Mouse (Mus musculus): ENCODE data around the gene Olfr1180.
"Not testable (repeated sequence)": the region's sequence is repeated elsewhere in the genome, so short reads cannot be mapped to it uniquely, and the experiment has no call there.

Olfr1180 gene

DNA sequence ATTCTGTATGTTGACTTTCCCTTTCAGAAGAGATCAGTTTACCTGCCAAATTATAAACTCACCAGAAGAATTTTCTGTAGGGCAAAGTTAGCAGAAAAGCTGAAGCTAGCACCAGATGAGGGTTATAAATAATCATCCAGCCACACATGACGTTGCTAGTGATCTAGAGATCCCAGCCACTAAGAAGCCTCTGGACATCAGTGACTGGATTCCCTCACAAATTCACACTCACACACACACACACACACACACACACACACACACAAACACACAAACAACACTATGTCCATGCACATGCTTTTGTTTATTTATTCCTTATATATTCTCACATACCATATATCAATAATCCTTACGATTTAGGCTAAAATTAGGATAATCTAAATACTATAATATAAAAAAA lies at the start of gene Olfr1180:
TSS of gene Olfr1180 (minus strand) at position 101 of the 400 bp plus-strand sequence.
- DNase-seq (ENCODE audit: low read depth): no peak

DNA sequence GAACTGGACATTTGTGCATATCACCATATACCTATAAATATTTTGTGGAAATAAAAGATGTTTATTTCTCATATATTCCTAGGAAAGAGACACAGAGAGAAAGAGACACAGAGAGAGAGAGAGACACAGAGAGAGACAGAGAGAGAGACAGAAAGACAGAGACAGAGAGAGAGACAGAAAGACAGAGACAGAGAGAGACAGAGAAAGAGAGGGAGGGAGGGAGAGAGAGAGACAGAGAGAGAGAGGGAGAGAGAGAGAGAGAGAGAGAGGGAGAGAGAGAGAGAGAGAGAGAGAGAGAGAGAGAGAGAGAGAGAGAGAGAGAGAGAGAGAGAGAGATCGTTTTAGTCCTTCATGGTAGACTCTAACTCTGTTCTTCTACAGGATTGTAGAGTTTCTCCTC lies 35.6 kb upstream of the Olfr1180 start, which contains the start of gene Olfr1183:
TSS of gene Olfr1183 (plus strand) at position 301 of the 400 bp plus-strand sequence.
- not testable (repeated sequence) for DNase-seq (ENCODE audit: low read depth)

GRCm38 (mm10) chr2:88449031-88449430 lies 30.1 kb upstream of the Olfr1180 start, which contains the start of gene Gm13757:
Gene Gm13757 (minus strand): TSS chr2:88449131.
- DNase-seq (ENCODE audit: low read depth): no peak

DNA sequence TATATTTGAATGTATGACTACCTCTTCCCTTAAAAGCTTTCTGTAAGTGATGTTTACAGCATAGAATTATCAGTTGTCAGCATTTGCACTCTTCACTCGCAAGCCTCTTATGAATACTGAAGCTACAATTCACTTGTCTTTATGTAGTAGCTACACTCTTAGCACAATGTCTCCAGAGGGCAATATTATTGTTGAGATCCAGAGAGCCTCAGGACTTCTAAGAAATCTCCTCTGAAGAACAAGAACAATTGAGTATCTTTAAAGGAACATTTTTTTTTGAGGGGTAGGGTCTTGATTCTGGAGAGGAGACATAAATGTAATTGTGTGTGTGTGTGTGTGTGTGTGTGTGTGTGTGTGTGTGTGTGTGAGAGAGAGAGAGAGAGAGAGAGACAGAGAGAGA lies 7.1 kb upstream of the Olfr1180 start, which contains the start of gene Olfr1181:
TSS of gene Olfr1181 (minus strand) at position 101 of the 400 bp plus-strand sequence.
- DNase-seq (ENCODE audit: low read depth): no peak

DNA sequence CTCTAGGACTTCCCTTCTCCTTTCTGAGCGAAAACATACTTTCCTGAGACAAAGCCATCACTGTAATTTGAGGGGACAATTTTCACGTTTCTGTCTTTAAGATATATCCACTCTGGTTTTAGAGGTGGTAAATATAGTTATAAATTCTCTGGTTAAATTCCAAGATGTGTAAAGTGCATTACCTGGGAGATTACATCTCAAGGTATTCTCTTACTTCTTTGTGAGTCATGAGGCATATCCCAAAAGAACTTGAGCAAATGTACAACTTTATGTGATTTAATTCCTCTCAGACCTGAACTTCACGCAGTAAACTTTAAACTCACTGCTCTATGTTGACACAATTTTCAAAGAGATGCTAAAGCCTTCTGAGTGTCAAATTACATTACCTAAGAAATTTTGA lies 12.6 kb downstream of the Olfr1180 start, which contains the start of gene Olfr1179:
TSS of gene Olfr1179 (minus strand) at position 101 of the 400 bp plus-strand sequence.
- DNase-seq (ENCODE audit: low read depth): no peak

DNA sequence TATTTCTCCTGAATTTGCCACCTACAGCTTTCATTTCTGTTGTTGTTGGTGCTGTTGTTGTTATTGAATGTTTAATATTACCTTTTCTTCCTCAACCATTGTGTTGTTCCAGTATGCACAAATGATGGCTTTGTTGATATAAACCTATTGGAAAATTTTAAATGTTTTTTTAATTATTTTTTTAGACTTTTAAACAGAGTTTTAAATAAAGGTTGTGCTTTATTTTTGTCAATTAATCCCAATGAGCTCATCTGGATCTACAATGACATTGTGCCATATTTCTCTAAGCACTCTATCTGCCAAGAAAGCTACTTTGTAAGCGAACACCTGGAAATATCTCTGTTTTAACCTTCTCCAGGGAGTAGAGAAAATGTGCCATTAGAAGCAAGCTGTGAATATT lies 32.2 kb downstream of the Olfr1180 start, which contains the start of gene Olfr1178:
TSS of gene Olfr1178 (plus strand) at position 301 of the 400 bp plus-strand sequence.
- DNase-seq (ENCODE audit: low read depth): no peak
